Mouse (Mus musculus) cortical plate, adult 2 months (tissue): ENCODE results near the gene Asic2. TPM values are rescaled to one million over a fixed set of nuclear protein-coding genes. Genes with fewer than 3 reads are reported as not detected.

Experiments used
- H3K27ac ChIP-seq: fragments of 200-500 bp; 2 replicates; pipeline ENCODE4 v1.5.1; 2012; ENCODE audit warnings: low read length, control low read depth, inconsistent platforms; ENCODE audit not compliant: insufficient read depth
- H3K4me1 ChIP-seq: fragments of 200-500 bp; 2 replicates; pipeline ENCODE4 v1.6.1; 2011; ENCODE audit warnings: low read length; ENCODE audit not compliant: control insufficient read depth, insufficient read depth
- H3K4me3 ChIP-seq: fragments of 200-500 bp; 2 replicates; pipeline ENCODE4 v1.5.1; 2011; ENCODE audit warnings: mild to moderate bottlenecking, low read length, control low read depth; ENCODE audit not compliant: insufficient read depth
- CTCF ChIP-seq: fragments of 200-500 bp; IDR thresholded peaks from 2 replicates; pipeline ENCODE4 v1.5.1; 2011; ENCODE audit warnings: mild to moderate bottlenecking, control low read depth, low read length; ENCODE audit not compliant: insufficient read depth; ENCODE audit errors: extremely low read depth
- POLR2A ChIP-seq: fragments of 200-500 bp; IDR thresholded peaks from 2 replicates; pipeline ENCODE4 v1.6.1; 2011; ENCODE audit warnings: mild to moderate bottlenecking, low read length, control low read depth; ENCODE audit not compliant: insufficient read depth; ENCODE audit errors: extremely low read depth
- polyA plus RNA-seq: library from polyadenylated mRNA; depleted of rRNA; stranded (reverse); fragments of >200 nt; gene quantifications from 2 replicates; pipeline ENCODE4 v1.2.3, GENCODE M21; 2012

Gene Asic2
- polyA plus RNA-seq, 1 experiment = 51.8 TPM

GRCm38 (mm10) chr11:81584506-81584905, 383.8 kb downstream of the Asic2 start:
- Histone ChIP-seq H3K27ac (no peak overlapping the region), H3K4me3 (no peak overlapping the region), H3K4me1 (no peaks in the 10 kb centered on the region; the same call in 1 of the 2 replicates)
- no peak for TF ChIP-seq POLR2A
- TF ChIP-seq CTCF = no peak

- Histone ChIP-seq H3K27ac (no peak overlapping the region), H3K4me1 (no peaks in the 10 kb centered on the region; the same call in 1 of the 2 replicates), H3K4me3 (no peak overlapping the region)
- peak; percentile 33; the same call in 1 of the 2 replicates for TF ChIP-seq CTCF
- TF ChIP-seq POLR2A = no peak
Measured at GRCm38 (mm10) chr11:81583195-81583594, 385.1 kb downstream of the Asic2 start.

GRCm38 (mm10) chr11:81582161-81582560, 386.1 kb downstream of the Asic2 start:
- no peaks in the 10 kb centered on the region for H3K4me1 ChIP-seq
- H3K4me3 ChIP-seq = no peak overlapping the region
- no peak overlapping the region for H3K27ac ChIP-seq
- TF ChIP-seq POLR2A (no peak), CTCF (no peak)

- no peak overlapping the region for H3K4me3 ChIP-seq
- H3K4me1 ChIP-seq = no peaks in the 10 kb centered on the region
- H3K27ac ChIP-seq = no peak overlapping the region
- TF ChIP-seq POLR2A = no peak
- no peak for TF ChIP-seq CTCF
Measured at GRCm38 (mm10) chr11:81579753-81580152, 388.5 kb downstream of the Asic2 start.

- Histone ChIP-seq H3K4me1 (no peaks in the 10 kb centered on the region; the same call in 1 of the 2 replicates), H3K4me3 (no peak overlapping the region), H3K27ac (no peak overlapping the region)
- TF ChIP-seq POLR2A = no peak
- TF ChIP-seq CTCF = no peak
Measured at GRCm38 (mm10) chr11:81570406-81570805, 397.9 kb downstream of the Asic2 start.

- Histone ChIP-seq H3K27ac (no peak overlapping the region), H3K4me3 (no peak overlapping the region), H3K4me1 (peaks cover 1% of the 10 kb centered on the region)
- no peak for TF ChIP-seq CTCF
- TF ChIP-seq POLR2A = no peak
Measured at GRCm38 (mm10) chr11:81564857-81565256, 403.4 kb downstream of the Asic2 start.

- Histone ChIP-seq H3K27ac (no peak overlapping the region), H3K4me3 (no peak overlapping the region), H3K4me1 (peaks cover 1% of the 10 kb centered on the region; the same call in 1 of the 2 replicates)
- no peak for TF ChIP-seq CTCF
- no peak for TF ChIP-seq POLR2A
Measured at GRCm38 (mm10) chr11:81560374-81560773, 407.9 kb downstream of the Asic2 start.

GRCm38 (mm10) chr11:81543189-81543588, 425.1 kb downstream of the Asic2 start:
- TF ChIP-seq CTCF = no peak
- no peak for TF ChIP-seq POLR2A
- Histone ChIP-seq H3K4me1 (no peaks in the 10 kb centered on the region), H3K4me3 (no peak overlapping the region), H3K27ac (no peak overlapping the region)

GRCm38 (mm10) chr11:81535121-81535717, 433.0 kb downstream of the Asic2 start:
- no peaks in the 10 kb centered on the region for H3K4me1 ChIP-seq
- H3K4me3 ChIP-seq = no peak overlapping the region
- TF ChIP-seq POLR2A (no peak), CTCF (no peak)
- H3K27ac ChIP-seq = no peak overlapping the region

- TF ChIP-seq POLR2A = no peak
- TF ChIP-seq CTCF = peak; percentile 83
- H3K27ac ChIP-seq = no peak overlapping the region
- no peaks in the 10 kb centered on the region for H3K4me1 ChIP-seq
- no peak overlapping the region for H3K4me3 ChIP-seq
Measured at GRCm38 (mm10) chr11:81534686-81535085, 433.6 kb downstream of the Asic2 start.

- Histone ChIP-seq H3K4me3 (no peak overlapping the region), H3K4me1 (no peaks in the 10 kb centered on the region), H3K27ac (no peak overlapping the region)
- TF ChIP-seq CTCF (no peak), POLR2A (no peak)
Measured at GRCm38 (mm10) chr11:81531906-81532305, 436.4 kb downstream of the Asic2 start.
